Mouse (Mus musculus) C2C12 (cell line): ENCODE data around the gene Epb41l1.

Source experiments
- CTCF ChIP-seq: IDR thresholded peaks from one replicate; pipeline ENCODE4 v1.5.1; 2011; ENCODE audit not compliant: control insufficient read depth, insufficient read depth, insufficient read length
- MAX ChIP-seq: IDR thresholded peaks from one replicate; pipeline ENCODE4 v1.6.1; 2011; ENCODE audit warnings: mild to moderate bottlenecking, control low read depth

DNA sequence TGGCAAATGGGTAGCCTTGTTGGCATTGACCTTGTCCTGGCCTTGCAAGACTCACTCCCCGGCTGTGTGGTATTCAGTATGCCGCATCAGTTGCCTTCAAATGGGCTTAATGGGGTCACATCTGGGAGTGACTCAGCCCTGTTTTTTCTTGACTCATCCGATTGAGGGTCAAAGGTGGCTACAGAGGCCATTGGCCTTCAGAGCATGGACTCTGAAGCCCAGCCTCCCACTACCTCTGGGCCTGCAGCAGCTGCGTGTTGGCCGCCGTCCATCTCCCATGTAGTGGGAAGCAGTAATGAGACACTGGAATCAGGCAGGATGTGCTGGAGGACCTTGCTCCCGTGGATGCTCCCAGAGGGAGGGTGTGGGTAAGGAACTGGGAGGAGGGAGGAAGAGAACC is 33.1 kb downstream of the Epb41l1 start:
- TF ChIP-seq MAX (peak; percentile 89), CTCF (no peak)
